Mouse (Mus musculus) erythroblast, embryonic 14.5 days (primary cell): ENCODE measurements around the gene Krba1.

Experiments
- GATA1 ChIP-seq: IDR thresholded peaks from 2 replicates; pipeline ENCODE4 v1.6.1; 2012; ENCODE audit warnings: low read length, inconsistent platforms, mixed read lengths
- TAL1 ChIP-seq: IDR thresholded peaks from 3 replicates; pipeline ENCODE4 v1.6.1; 2012; ENCODE audit warnings: low read length, inconsistent platforms, mixed read lengths

DNA sequence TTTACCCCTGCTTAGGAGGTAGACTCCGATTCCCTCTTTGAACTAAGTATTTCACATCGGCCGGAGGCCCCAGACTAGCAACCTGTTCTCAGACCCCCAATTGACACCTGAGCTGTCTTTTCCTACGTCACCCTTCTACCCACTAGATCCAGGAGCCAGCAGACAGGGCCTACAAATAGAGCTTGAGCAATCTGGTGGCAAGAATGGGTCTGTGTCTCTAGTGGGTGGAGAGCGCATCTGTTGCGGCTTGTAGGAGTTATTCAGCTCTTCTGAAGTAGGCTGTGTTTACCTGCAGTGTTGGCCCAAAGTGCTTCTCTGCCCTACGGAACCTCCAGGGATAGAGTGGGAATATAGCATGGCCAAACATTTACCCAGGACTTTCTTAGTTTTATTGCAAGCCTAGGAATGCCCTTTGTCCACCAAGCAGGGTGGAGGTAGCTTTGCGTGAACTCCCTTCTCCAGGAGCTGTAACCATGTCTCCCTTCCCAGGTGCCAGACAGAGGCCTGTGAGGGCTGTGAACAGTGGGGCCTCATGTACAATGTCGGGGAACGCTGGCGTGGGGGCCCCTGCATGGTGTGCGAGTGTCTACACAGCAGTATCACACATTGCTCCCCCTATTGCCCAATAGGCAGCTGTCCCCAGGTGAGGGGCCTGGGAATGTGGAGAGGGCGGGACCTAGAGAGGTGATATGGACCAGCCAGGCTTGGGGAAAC lies 69.7 kb downstream of the Krba1 start:
- TF ChIP-seq GATA1 (no peak), TAL1 (no peak)
